Mouse (Mus musculus) heart, postnatal 10 days (tissue): ENCODE measurements around the gene Elane. TPM values are rescaled to one million over a fixed set of nuclear protein-coding genes. Genes with fewer than 3 reads are reported as not detected.

ENCODE experiments used
- microRNA-seq, 2 experiments: library from miRNA; unstranded; fragments of <30 nt; microRNA quantifications; one replicate each; pipeline ENCODE4 v1.2.0; 2022
- total RNA-seq, 2 experiments: library from RNA; stranded (reverse); gene quantifications; 2 replicates each; pipeline ENCODE4 v1.2.3; 2021

Gene Elane
- total RNA-seq, 2 experiments from 2014 or later = not detected

Small RNAs within 50 kb of the gene (microRNA-seq; reads per million reads assigned to microRNA genes)
- 0 reads per million in 2 experiments for gene Mir6910

Other genes with a start within 250 kb of the Elane start
- gene Shc2, start 248.3 kb upstream of the Elane start, total RNA-seq = 1 to 10 TPM; 4.5 to 4.8 TPM
- not detected for gene Odf3l2, start 240.5 kb upstream of the Elane start, total RNA-seq
- gene Madcam1, start 221.7 kb upstream of the Elane start, total RNA-seq = under 1 TPM; 0.24 to 0.60 TPM
- 10 to 100 TPM; 24.3 to 24.4 TPM for gene Tpgs1, start 216.9 kb upstream of the Elane start, total RNA-seq
- gene Cdc34, start 204.1 kb upstream of the Elane start, total RNA-seq = 100 to 1,000 TPM; 152 to 159 TPM
- gene Gzmm, start 197.2 kb upstream of the Elane start, total RNA-seq = 1 to 10 TPM; 3.8 to 4.3 TPM
- gene Bsg, start 181.8 kb upstream of the Elane start, total RNA-seq = 1,000 to 10,000 TPM; 1,161 to 1,276 TPM
- gene Hcn2, start 169.6 kb upstream of the Elane start, total RNA-seq = 10 to 100 TPM; 22.6 to 27.6 TPM
- 10 to 100 TPM; 36.3 to 54.4 TPM for gene Polrmt, start 139.7 kb upstream of the Elane start, total RNA-seq
- gene Fgf22, start 131.2 kb upstream of the Elane start, total RNA-seq = not detected
- gene Rnf126, start 119.3 kb upstream of the Elane start, total RNA-seq = 10 to 100 TPM; 31.8 to 34.4 TPM
- gene Fstl3, start 109.0 kb upstream of the Elane start, total RNA-seq = 1 to 10 TPM; 5.8 to 7.4 TPM
- gene Prss57, start 95.3 kb upstream of the Elane start, total RNA-seq = not detected
- 100 to 1,000 TPM in 1 of 2 experiments, 10 to 100 TPM in 1; 90.8 to 103 TPM for gene Palm, start 92.7 kb upstream of the Elane start, total RNA-seq
- under 1 TPM; 0.22 to 0.30 TPM for gene Misp, start 65.3 kb upstream of the Elane start, total RNA-seq
- gene Ptbp1, start 31.8 kb upstream of the Elane start, total RNA-seq = 100 to 1,000 TPM; 144 to 145 TPM
- under 1 TPM in 1 of 2 experiments, not detected in 1; 0.55 TPM for gene Prtn3, start 11.8 kb upstream of the Elane start, total RNA-seq
- under 1 TPM; 0.53 to 0.89 TPM for gene Plppr3, start 11.6 kb upstream of the Elane start, total RNA-seq
- gene Cfd, start 4.6 kb downstream of the Elane start, total RNA-seq = 10 to 100 TPM in 1 of 2 experiments, 1 to 10 TPM in 1; 3.2 to 12.0 TPM
- 10 to 100 TPM; 59.5 to 60.0 TPM for gene Med16, start 22.7 kb downstream of the Elane start, total RNA-seq
- not detected for gene Gm26602, start 24.6 kb downstream of the Elane start, total RNA-seq
- under 1 TPM; 0.17 to 0.22 TPM for gene Kiss1r, start 30.7 kb downstream of the Elane start, total RNA-seq
- 10 to 100 TPM; 93.4 to 94.9 TPM for gene R3hdm4, start 35.0 kb downstream of the Elane start, total RNA-seq
- 1 to 10 TPM; 3.1 to 3.2 TPM for gene Arid3a, start 40.8 kb downstream of the Elane start, total RNA-seq
- 10 to 100 TPM; 22.7 to 23.4 TPM for gene Wdr18, start 73.9 kb downstream of the Elane start, total RNA-seq
- not detected for gene Grin3b, start 84.5 kb downstream of the Elane start, total RNA-seq
- gene Tmem259, start 98.1 kb downstream of the Elane start, total RNA-seq = 100 to 1,000 TPM; 126 to 132 TPM
- 10 to 100 TPM; 60.3 to 65.6 TPM for gene Cnn2, start 102.3 kb downstream of the Elane start, total RNA-seq
- 1 to 10 TPM; 7.8 to 8.2 TPM for gene Abca7, start 110.2 kb downstream of the Elane start, total RNA-seq
- gene Arhgap45, start 130.4 kb downstream of the Elane start, total RNA-seq = 1 to 10 TPM; 5.0 to 6.1 TPM
- gene Polr2e, start 153.5 kb downstream of the Elane start, total RNA-seq = 10 to 100 TPM; 79.0 to 79.1 TPM
- 100 to 1,000 TPM; 551 to 562 TPM for gene Gpx4, start 160.9 kb downstream of the Elane start, total RNA-seq
- 10 to 100 TPM; 15.1 to 17.6 TPM for gene Sbno2, start 219.3 kb downstream of the Elane start, total RNA-seq
- gene Stk11, start 229.6 kb downstream of the Elane start, total RNA-seq = 100 to 1,000 TPM; 110 to 112 TPM